Mouse (Mus musculus) small intestine, adult 2 months (tissue): Measurements from ENCODE around the gene Baiap2l1. TPM values are rescaled to one million over a fixed set of nuclear protein-coding genes. Genes with fewer than 3 reads are reported as not detected.
A peak's percentile ranks its signal among the peaks of the same experiment; 100 is the strongest.

Experiments used
- H3K27ac ChIP-seq: fragments of 200-500 bp; 2 replicates; pipeline ENCODE4 v1.5.1; 2012; ENCODE audit warnings: low read depth, low read length, control low read depth, inconsistent platforms; ENCODE audit not compliant: insufficient read depth
- H3K27me3 ChIP-seq: fragments of 200-500 bp; 2 replicates; pipeline ENCODE4 v1.6.1; 2012; ENCODE audit warnings: mild to moderate bottlenecking, moderate library complexity, low read length, inconsistent platforms; ENCODE audit not compliant: control insufficient read depth, insufficient read depth
- H3K36me3 ChIP-seq: fragments of 200-500 bp; 2 replicates; pipeline ENCODE4 v1.6.1; 2012; ENCODE audit warnings: mild to moderate bottlenecking, low read length, control low read depth, inconsistent platforms; ENCODE audit not compliant: control insufficient read depth, insufficient read depth
- H3K4me1 ChIP-seq: fragments of 200-500 bp; 2 replicates; pipeline ENCODE4 v1.6.1; 2012; ENCODE audit warnings: low read length, inconsistent platforms, mixed read lengths; ENCODE audit not compliant: control insufficient read depth, insufficient read depth, insufficient read length
- H3K4me3 ChIP-seq: fragments of 200-500 bp; 2 replicates; pipeline ENCODE4 v1.5.1; 2012; ENCODE audit warnings: low read depth, mild to moderate bottlenecking, control low read depth, inconsistent platforms, low read length, moderate library complexity
- CTCF ChIP-seq: fragments of 200-500 bp; IDR thresholded peaks from 2 replicates; pipeline ENCODE4 v1.5.1; 2012; ENCODE audit warnings: low read depth, mild to moderate bottlenecking, control low read depth, inconsistent platforms, low read length, moderate library complexity, mixed read lengths; ENCODE audit not compliant: insufficient replicate concordance, insufficient read length; ENCODE audit errors: extremely low read depth
- POLR2A ChIP-seq: fragments of 200-500 bp; IDR thresholded peaks from 2 replicates; pipeline ENCODE4 v1.6.1; 2012; ENCODE audit warnings: low read depth, mild to moderate bottlenecking, control low read depth, inconsistent platforms, low read length, moderate library complexity
- WGBS: fragments of 180-500 bp; shearing (Covaris S2); methylation state at CpG from one replicate; pipeline ENCODE4 v1.1.7; 2018; 5-methylcytosine and 5-hydroxymethylcytosine counted together
- polyA plus RNA-seq: library from polyadenylated mRNA; depleted of rRNA; stranded (reverse); fragments of >200 nt; gene quantifications from 2 replicates; pipeline ENCODE4 v1.2.3, GENCODE M21; 2012

The Baiap2l1 gene
- polyA plus RNA-seq, 1 experiment = 49.1 TPM

GRCm38 (mm10) chr5:144318286-144318685, 39.6 kb downstream of the Baiap2l1 start:
- H3K27ac ChIP-seq = peak overlapping the region; percentile 86
- no peaks in the 10 kb centered on the region for H3K27me3 ChIP-seq
- TF ChIP-seq CTCF = no peak
- no peak for TF ChIP-seq POLR2A
- no peak overlapping the region for H3K4me3 ChIP-seq
- peaks cover 53% of the 10 kb centered on the region for H3K4me1 ChIP-seq
- 26% methylated on average over 6 of the region's 6 CpGs for WGBS
- H3K36me3 ChIP-seq = peaks cover 15% of the 10 kb centered on the region

DNA sequence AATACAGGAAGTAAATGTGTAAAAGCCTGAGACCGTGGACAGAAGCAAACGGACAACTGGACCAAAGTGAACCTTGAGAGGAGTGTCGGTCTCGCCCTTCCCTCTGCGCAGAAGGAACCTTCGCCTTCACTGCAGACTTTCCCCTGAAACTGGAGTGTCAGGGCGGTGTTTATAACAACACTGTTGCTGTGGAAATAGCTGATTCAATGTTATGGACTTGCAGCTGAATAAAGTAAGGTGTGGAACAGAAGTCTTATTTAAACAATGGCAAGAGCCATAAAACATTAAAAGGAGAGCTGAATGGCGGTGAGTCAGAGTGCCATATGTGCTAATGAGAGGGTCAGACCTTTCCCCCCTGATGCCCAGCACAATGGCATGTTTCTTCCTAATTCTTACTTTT, 40.5 kb downstream of the Baiap2l1 start:
- H3K27ac ChIP-seq = peak overlapping the region; percentile 89
- H3K4me1 ChIP-seq = peaks cover 53% of the 10 kb centered on the region
- 23% methylated on average over 8 of the region's 8 CpGs for WGBS
- no peaks in the 10 kb centered on the region for H3K27me3 ChIP-seq
- H3K4me3 ChIP-seq = no peak overlapping the region
- H3K36me3 ChIP-seq = peaks cover 15% of the 10 kb centered on the region
- no peak for TF ChIP-seq POLR2A
- no peak for TF ChIP-seq CTCF

- H3K27me3 ChIP-seq = no peaks in the 10 kb centered on the region
- peak overlapping the region; percentile 23; the same call in 1 of the 2 replicates for H3K27ac ChIP-seq
- WGBS = 20% methylated on average over 3 of the region's 3 CpGs
- H3K36me3 ChIP-seq = peaks cover 16% of the 10 kb centered on the region
- peaks cover 53% of the 10 kb centered on the region for H3K4me1 ChIP-seq
- H3K4me3 ChIP-seq = no peak overlapping the region
- TF ChIP-seq POLR2A (no peak), CTCF (no peak)
These were observed 41.5 kb downstream of the Baiap2l1 start for GRCm38 (mm10) chr5:144316442-144316841.

GRCm38 (mm10) chr5:144314731-144315494, 43.0 kb downstream of the Baiap2l1 start:
- Histone ChIP-seq H3K4me1 (peaks cover 48% of the 10 kb centered on the region), H3K27ac (peak overlapping the region; percentile 95), H3K36me3 (peaks cover 13% of the 10 kb centered on the region), H3K4me3 (no peak overlapping the region), H3K27me3 (no peaks in the 10 kb centered on the region)
- 33% methylated on average over 12 of the region's 12 CpGs for WGBS
- no peak for TF ChIP-seq CTCF
- TF ChIP-seq POLR2A = no peak

DNA sequence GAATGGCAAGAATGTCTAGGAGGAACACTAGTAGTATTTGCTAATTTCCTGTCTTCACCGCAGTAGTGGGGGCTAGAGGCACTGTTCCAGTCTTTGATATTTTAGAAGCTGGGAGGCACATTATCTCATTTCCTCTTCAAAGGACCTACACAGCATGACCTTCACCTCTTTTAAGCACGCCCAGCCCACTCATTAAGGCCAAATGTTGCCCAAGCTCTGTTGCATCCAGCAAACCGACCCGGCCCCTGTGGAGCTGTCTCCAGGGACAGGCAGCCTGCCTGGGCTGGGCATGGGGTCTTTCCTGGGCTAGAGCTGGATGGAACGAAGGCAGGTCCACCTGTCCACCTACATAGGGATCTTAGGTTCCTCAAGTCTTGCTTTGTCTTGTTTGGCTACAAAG, 44.6 kb downstream of the Baiap2l1 start:
- 15% methylated on average over 5 of the region's 5 CpGs for WGBS
- peaks cover 37% of the 10 kb centered on the region for H3K4me1 ChIP-seq
- no peak for TF ChIP-seq CTCF
- no peak for TF ChIP-seq POLR2A
- H3K27me3 ChIP-seq = no peaks in the 10 kb centered on the region
- H3K27ac ChIP-seq = peak overlapping the region; percentile 95
- no peak overlapping the region for H3K4me3 ChIP-seq
- H3K36me3 ChIP-seq = peaks cover 8% of the 10 kb centered on the region

GRCm38 (mm10) chr5:144312183-144312582, 45.7 kb downstream of the Baiap2l1 start:
- no peak for TF ChIP-seq POLR2A
- TF ChIP-seq CTCF = no peak
- Histone ChIP-seq H3K4me3 (no peak overlapping the region), H3K27ac (no peak overlapping the region), H3K36me3 (0 out of 2 replicates have a peak, but pooled peaks cover 3% of the 10 kb centered on the region), H3K27me3 (no peaks in the 10 kb centered on the region), H3K4me1 (peaks cover 30% of the 10 kb centered on the region)
- 61% methylated on average over 7 of the region's 7 CpGs for WGBS

GRCm38 (mm10) chr5:144308929-144309328, 49.0 kb downstream of the Baiap2l1 start:
- 81% methylated on average over 4 of the region's 4 CpGs for WGBS
- TF ChIP-seq CTCF = no peak
- TF ChIP-seq POLR2A = no peak

More at GRCm38 (mm10) chr5:144308929-144309328, 49.0 kb downstream of the Baiap2l1 start:
- peaks cover 7% of the 10 kb centered on the region for H3K4me1 ChIP-seq
- 0 out of 2 replicates have a peak, but pooled peaks cover 2% of the 10 kb centered on the region for H3K36me3 ChIP-seq
- H3K27ac ChIP-seq = no peak overlapping the region
- H3K4me3 ChIP-seq = no peak overlapping the region
- no peaks in the 10 kb centered on the region for H3K27me3 ChIP-seq
